Mouse (Mus musculus) G1E (cell line): ENCODE measurements around the gene Abr. TPM values are rescaled to one million over a fixed set of nuclear protein-coding genes. Genes with fewer than 3 reads are reported as not detected.

Experiments used
- ATAC-seq: 2 replicates; pipeline ENCODE4 v1.8.0; 2016; ENCODE audit warnings: mild to moderate bottlenecking; ENCODE audit not compliant: insufficient number of reproducible peaks, poor library complexity, low FRiP score, severe bottlenecking; ENCODE audit errors: extremely low read depth
- DNase-seq: peaks from one replicate; pipeline ENCODE4 v3.0.0; 2012; ENCODE audit warnings: low spot score
- H3K27me3 ChIP-seq: 2 replicates; pipeline ENCODE4 v1.6.1; 2012; ENCODE audit warnings: mild to moderate bottlenecking, low read length, inconsistent platforms; ENCODE audit not compliant: insufficient read depth
- H3K36me3 ChIP-seq: replicated peaks from 2 replicates; pipeline ENCODE3; 2012; ENCODE audit warnings: mild to moderate bottlenecking, inconsistent platforms
- H3K4me1 ChIP-seq: 2 replicates; pipeline ENCODE4 v1.6.1; 2012; ENCODE audit warnings: low read depth, low read length, inconsistent platforms, mixed read lengths; ENCODE audit not compliant: insufficient read depth
- H3K4me3 ChIP-seq: 2 replicates; pipeline ENCODE4 v1.5.1; 2012; ENCODE audit warnings: low read depth, mild to moderate bottlenecking, inconsistent platforms, low read length, moderate library complexity, mixed read lengths
- H3K9me3 ChIP-seq: replicated peaks from 2 replicates; pipeline ENCODE4 v1.6.1; 2012; ENCODE audit warnings: inconsistent platforms
- CTCF ChIP-seq: IDR thresholded peaks from 2 replicates; pipeline ENCODE4 v1.5.1; 2012; ENCODE audit warnings: low read depth, low read length, inconsistent platforms, mixed read lengths
- GATA1 ChIP-seq: IDR thresholded peaks from 2 replicates; pipeline ENCODE4 v1.6.1; 2012; ENCODE audit warnings: borderline replicate concordance, low read length, inconsistent platforms, mixed read lengths
- GATA2 ChIP-seq: IDR thresholded peaks from 2 replicates; pipeline ENCODE4 v1.6.1; 2012; ENCODE audit warnings: low read depth, low read length, inconsistent platforms, borderline replicate concordance
- POLR2AphosphoS5 ChIP-seq: IDR thresholded peaks from 2 replicates; pipeline ENCODE4 v1.6.1; 2012; ENCODE audit warnings: low read depth, low read length, inconsistent platforms; ENCODE audit not compliant: insufficient replicate concordance
- TAL1 ChIP-seq: conservative IDR thresholded peaks from 2 replicates; pipeline ENCODE4 v1.6.1; 2012; ENCODE audit warnings: low read depth, low read length, inconsistent platforms, mixed read lengths
- polyA plus RNA-seq: library from polyadenylated mRNA; stranded (reverse); fragments of >175 nt; gene quantifications from 2 replicates; pipeline ENCODE4 v1.2.3, GENCODE M21; 2012
- total RNA-seq, 2 experiments: library from RNA; stranded (forward) in 1 of 2; stranded (reverse) in 1 of 2; fragments of 200-1000 nt in 1 of 2; fragments of >200 nt in 1 of 2; fragmentation: Nextera tagmentation in 1 of 2; gene quantifications; 2 replicates each; pipeline ENCODE4 v1.2.3; 2014 to 2017

Abr gene
- total and polyA plus RNA-seq, 3 experiments: 0.82 TPM; not detected in 2

- DNase-seq (no peak), ATAC-seq (no peak)
- Histone ChIP-seq H3K4me1 (no peaks in the 10 kb centered on the region), H3K9me3 (no peaks in the 10 kb centered on the region), H3K4me3 (no peak overlapping the region), H3K27me3 (peaks cover 32% of the 10 kb centered on the region), H3K36me3 (no peaks in the 10 kb centered on the region)
- TF ChIP-seq GATA2: no peak
- no peak for TF ChIP-seq TAL1
- no peak for TF ChIP-seq CTCF
- no peak for TF ChIP-seq POLR2AphosphoS5
- no peak for TF ChIP-seq GATA1
Measured at GRCm38 (mm10) chr11:76476376-76477094, 145.6 kb downstream of the Abr start.

GRCm38 (mm10) chr11:76472617-76473016 lies 149.5 kb downstream of the Abr start:
- no peaks in the 10 kb centered on the region for H3K36me3 ChIP-seq

GRCm38 (mm10) chr11:76469311-76469998 lies 152.7 kb downstream of the Abr start:
- DNase-seq: no peak
- Histone ChIP-seq H3K36me3 (no peaks in the 10 kb centered on the region), H3K4me3 (no peak overlapping the region), H3K4me1 (no peaks in the 10 kb centered on the region), H3K27me3 (peaks cover 25% of the 10 kb centered on the region), H3K9me3 (no peaks in the 10 kb centered on the region)
- ATAC-seq: no peak
- TF ChIP-seq TAL1 (no peak), POLR2AphosphoS5 (no peak), CTCF (no peak), GATA1 (no peak), GATA2 (no peak)

More at GRCm38 (mm10) chr11:76472617-76473016, 149.5 kb downstream of the Abr start:
- H3K4me3 ChIP-seq: no peak overlapping the region
- H3K27me3 ChIP-seq: peaks cover 15% of the 10 kb centered on the region
- DNase-seq (no peak), ATAC-seq (no peak)
- no peaks in the 10 kb centered on the region for H3K9me3 ChIP-seq
- TF ChIP-seq GATA2 (no peak), TAL1 (no peak), GATA1 (no peak), CTCF (no peak), POLR2AphosphoS5 (no peak)
- no peaks in the 10 kb centered on the region for H3K4me1 ChIP-seq

- Histone ChIP-seq H3K4me1 (no peaks in the 10 kb centered on the region), H3K36me3 (no peaks in the 10 kb centered on the region)
- no peak for ATAC-seq
Measured at GRCm38 (mm10) chr11:76468347-76468746, 153.8 kb downstream of the Abr start.

GRCm38 (mm10) chr11:76467487-76468005 lies 154.6 kb downstream of the Abr start:
- ATAC-seq (no peak), DNase-seq (no peak)
- no peaks in the 10 kb centered on the region for H3K4me1 ChIP-seq
- no peaks in the 10 kb centered on the region for H3K36me3 ChIP-seq
- no peak for TF ChIP-seq POLR2AphosphoS5
- no peak for TF ChIP-seq TAL1
- TF ChIP-seq GATA2: no peak
- no peak for TF ChIP-seq GATA1
- no peak for TF ChIP-seq CTCF
- no peaks in the 10 kb centered on the region for H3K9me3 ChIP-seq
- H3K4me3 ChIP-seq: no peak overlapping the region
- H3K27me3 ChIP-seq: peaks cover 21% of the 10 kb centered on the region

More at GRCm38 (mm10) chr11:76468347-76468746, 153.8 kb downstream of the Abr start:
- Histone ChIP-seq H3K4me3 (no peak overlapping the region), H3K27me3 (peaks cover 27% of the 10 kb centered on the region), H3K9me3 (no peaks in the 10 kb centered on the region)
- TF ChIP-seq TAL1 (no peak), CTCF (no peak), GATA2 (no peak), GATA1 (no peak), POLR2AphosphoS5 (no peak)
- DNase-seq: no peak

- Histone ChIP-seq H3K27me3 (peaks cover 20% of the 10 kb centered on the region), H3K9me3 (no peaks in the 10 kb centered on the region), H3K4me3 (no peak overlapping the region), H3K4me1 (no peaks in the 10 kb centered on the region), H3K36me3 (no peaks in the 10 kb centered on the region)
- ATAC-seq: no peak
- no peak for DNase-seq
- TF ChIP-seq POLR2AphosphoS5: no peak
- no peak for TF ChIP-seq TAL1
- no peak for TF ChIP-seq CTCF
- no peak for TF ChIP-seq GATA1
- TF ChIP-seq GATA2: no peak
Measured at GRCm38 (mm10) chr11:76467073-76467472, 155.0 kb downstream of the Abr start.
